In genomic region chr2:152142046-152142445, GRCm38 (mm10) we compare ENCODE assay signal across 8 mouse cellular contexts. TPM values are rescaled to one million over a fixed set of nuclear protein-coding genes. Genes with fewer than 3 reads are reported as not detected.
DNase-seq lines count a peak whose midpoint lies in the region; ATAC-seq lines count a peak whose summit lies in the region.

No protein-coding gene starts in this region.

- peak overlapping the region; percentile 62 for H3K4me3 ChIP-seq in heart, embryonic 16.5 days (ENCODE audit: low read length)

- H3K9me3 ChIP-seq in heart, embryonic 16.5 days (replicated peaks; ENCODE audit: control insufficient read depth, low read length) = no peaks in the 10 kb centered on the region

- H3K4me2 ChIP-seq in heart, embryonic 16.5 days (ENCODE audit: low read depth, low read length) = peak overlapping the region; percentile 78

- WGBS in heart, embryonic 16.5 days = 5% methylated on average over 13 of the region's 13 CpGs

- H3K4me1 ChIP-seq in heart, embryonic 16.5 days (ENCODE audit: control insufficient read depth, insufficient read depth, low read length) = peaks cover 16% of the 10 kb centered on the region

- peaks cover 57% of the 10 kb centered on the region for H3K27me3 ChIP-seq in heart, embryonic 16.5 days (ENCODE audit: control insufficient read depth, insufficient read depth, low read length)

- ATAC-seq in heart, embryonic 16.5 days (replicated peaks; ENCODE audit: extremely low read depth, insufficient read depth, low FRiP score) = no peak; the same call in 1 of the 2 replicates

- H3K27ac ChIP-seq in heart, embryonic 16.5 days (ENCODE audit: low read length) = 0 out of 2 replicates have a peak overlapping the region, but pooled peaks have one; percentile 32

- H3K9ac ChIP-seq in heart, embryonic 16.5 days (ENCODE audit: low read length) = peak overlapping the region; percentile 30

- DNase-seq in Muller cell, postnatal 12 days (ENCODE audit: inconsistent ontology term) = peak; percentile 68
- peak; percentile 66 for DNase-seq in embryo, embryonic 9.5 days (ENCODE audit: extremely low spot score)
- DNase-seq in kidney, postnatal 10 days = peak; percentile 80
- peak; percentile 45 to 68 for DNase-seq in lung, postnatal 4 days
- no peak for DNase-seq in T-cell, adult 2 months (ENCODE audit: low spot score)
- no peak for DNase-seq in spleen, adult 12 weeks (ENCODE audit: low spot score)
- no peak for DNase-seq in left cerebral cortex, adult 11 months (ENCODE audit: low spot score)

- no peaks in the 10 kb centered on the region for H3K36me3 ChIP-seq in heart, embryonic 16.5 days (ENCODE audit: control insufficient read depth, insufficient read depth)

RNA-seq across cellular contexts. Expression of gene Tcf15, which starts 1.3 kb away (rescaled TPM):
- polyA plus RNA-seq in heart, embryonic 16.5 days (2015; fragmentation: Nextera tagmentation; extraction: Ambion mirVana) = 13.4 and 14.0 TPM in 2 replicates

RNA-seq across cellular contexts. Expression of gene Srxn1, which starts 36.7 kb away (rescaled TPM):
- polyA plus RNA-seq in heart, embryonic 16.5 days (2015; fragmentation: Nextera tagmentation; extraction: Ambion mirVana) = 7.6 and 10.3 TPM in 2 replicates

Comparison
In these comparisons a context has a peak if more than half of its experiments do, and no peak if none do; other contexts are left out.
1. DNase-seq: peak in Muller cell, postnatal 12 days (single experiment), embryo, embryonic 9.5 days (single experiment), kidney, postnatal 10 days (single experiment) and lung, postnatal 4 days (2 of 2); none in T-cell, adult 2 months (single experiment), spleen, adult 12 weeks (single experiment) and left cerebral cortex, adult 11 months (single experiment).